Mouse (Mus musculus) left cerebral cortex, postnatal 36 days (tissue): ENCODE data around the gene Pou1f1. TPM values are rescaled to one million over a fixed set of nuclear protein-coding genes. Genes with fewer than 3 reads are reported as not detected.

Experiments
- DNase-seq, 2 experiments: peaks; one replicate each; pipeline ENCODE4 v3.0.0; 2021 to 2022; ENCODE audit warnings: low spot score in 2 of 2, mixed read lengths in 1 of 2
- intact Hi-C: fragments of 180-260 bp; cut with DNase I; formaldehyde crosslinking; loops from one replicate; pipeline ENCODE4 v1.15.1; 2025
- total RNA-seq, 2 experiments: library from RNA; stranded (reverse); gene quantifications; 2 replicates each; pipeline ENCODE4 v1.2.3; 2021

The Pou1f1 gene
- total RNA-seq: not detected

- intact Hi-C loops: no loop called here
- no peak for DNase-seq
Measured at GRCm38 (mm10) chr16:65520211-65520610, at the start of gene Pou1f1. Gene Pou1f1 (plus strand): TSS chr16:65520511.

- DNase-seq: no peak
- intact Hi-C loops: loop anchor here (5.0 kb wide), 2 partner anchors 98 to 563 kb away; no protein-coding TSS in a partner anchor
Measured at GRCm38 (mm10) chr16:65470650-65471049, 49.7 kb upstream of the Pou1f1 start.

DNA sequence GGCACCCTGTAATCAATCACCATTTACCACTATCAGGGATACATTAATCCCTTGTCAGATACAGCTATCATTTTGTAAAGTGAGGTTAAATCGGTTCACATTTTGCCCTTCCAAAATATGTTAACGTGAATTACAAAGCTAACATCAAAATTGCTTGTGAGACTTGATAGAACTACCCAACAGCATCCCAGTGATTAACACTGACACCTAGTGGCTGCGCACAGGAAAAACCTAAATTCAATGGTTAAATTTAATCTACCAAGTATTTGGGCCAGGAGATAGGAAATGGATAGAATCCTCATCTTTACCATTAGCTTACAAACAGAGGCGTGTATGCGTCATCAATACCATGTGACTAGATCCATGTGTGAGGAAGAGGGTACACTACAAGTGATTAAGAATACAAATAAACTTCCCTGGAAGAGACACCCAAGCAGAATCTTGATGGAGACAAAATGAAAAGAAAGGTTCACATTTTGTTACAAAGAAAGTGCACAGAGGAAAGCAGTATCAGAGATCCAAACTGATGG is 47.8 kb upstream of the Pou1f1 start:
- intact Hi-C loops: loop anchor here (5.0 kb wide), 2 partner anchors 100 to 565 kb away; no protein-coding TSS in a partner anchor
- peak in 1 of 2 experiments; percentile 11 for DNase-seq

DNA sequence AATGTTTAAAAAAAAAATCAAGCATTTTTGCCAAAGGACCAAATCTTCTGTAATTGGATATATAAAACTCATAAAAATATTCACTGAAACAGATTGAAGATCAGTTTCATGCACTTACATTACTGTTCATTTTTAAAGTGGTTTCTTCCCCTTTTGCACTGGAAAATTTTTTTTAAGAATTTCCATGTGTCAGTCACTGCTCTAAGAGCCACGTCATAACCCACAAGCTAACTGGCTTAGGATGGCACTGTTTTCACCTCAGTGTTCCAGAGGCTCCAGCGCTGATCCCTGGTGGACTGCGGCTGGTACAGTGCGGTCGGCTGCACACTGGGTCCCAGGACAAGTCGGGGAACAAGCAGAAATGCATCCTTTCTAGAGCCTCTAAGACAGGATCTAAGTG is 34.6 kb upstream of the Pou1f1 start:
- no peak for DNase-seq
- intact Hi-C loops: no loop called here

- intact Hi-C loops: loop anchor here (2.0 kb wide), 1 partner anchor 593 kb away; no protein-coding TSS in a partner anchor
Measured at GRCm38 (mm10) chr16:65496030-65496429, 24.3 kb upstream of the Pou1f1 start.

GRCm38 (mm10) chr16:65497049-65497448 is 23.3 kb upstream of the Pou1f1 start:
- no peak for DNase-seq
- intact Hi-C loops: loop anchor here (2.0 kb wide), 1 partner anchor 594 kb away; no protein-coding TSS in a partner anchor

More at GRCm38 (mm10) chr16:65496030-65496429, 24.3 kb upstream of the Pou1f1 start:
- no peak for DNase-seq

- intact Hi-C loops: no loop called here
- no peak for DNase-seq
Measured at GRCm38 (mm10) chr16:65514223-65514622, 6.1 kb upstream of the Pou1f1 start.

DNA sequence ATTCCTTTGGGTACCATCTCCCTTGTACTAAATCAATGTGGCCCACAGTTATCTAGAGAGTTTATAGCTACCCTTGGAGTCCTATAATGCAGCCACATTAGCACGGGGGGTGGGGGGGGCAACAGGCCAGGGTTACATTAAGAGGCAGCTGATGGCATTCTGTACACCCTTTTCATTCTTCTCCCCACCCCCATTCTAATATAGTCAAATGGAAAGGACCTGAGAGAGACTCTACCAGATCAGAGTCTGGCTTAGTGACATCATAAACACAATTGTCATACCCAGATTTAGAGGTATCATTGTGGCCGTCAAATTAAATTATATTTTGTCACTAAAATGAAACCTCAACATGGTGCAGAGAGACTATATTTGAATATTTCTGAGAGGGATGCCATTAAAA is 5.7 kb downstream of the Pou1f1 start:
- intact Hi-C loops: no loop called here
- DNase-seq: no peak

- intact Hi-C loops: no loop called here
- DNase-seq: no peak
Measured at GRCm38 (mm10) chr16:65526695-65527094, 6.4 kb downstream of the Pou1f1 start.

DNA sequence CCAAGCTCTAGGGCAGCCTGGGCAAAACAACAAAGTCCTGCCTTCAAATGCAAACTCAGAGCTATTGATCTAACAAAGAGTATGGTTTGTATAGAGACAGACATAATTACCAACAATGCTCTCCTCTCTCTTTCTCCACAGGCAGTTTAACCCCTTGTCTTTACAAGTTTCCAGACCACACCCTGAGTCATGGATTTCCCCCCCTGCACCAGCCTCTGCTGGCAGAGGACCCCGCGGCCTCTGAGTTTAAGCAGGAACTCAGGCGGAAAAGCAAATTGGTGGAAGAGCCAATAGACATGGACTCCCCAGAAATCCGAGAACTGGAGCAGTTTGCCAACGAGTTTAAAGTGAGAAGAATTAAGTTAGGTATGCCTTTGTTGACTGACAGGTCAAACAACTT is 9.3 kb downstream of the Pou1f1 start:
- no peak for DNase-seq
- intact Hi-C loops: no loop called here

- intact Hi-C loops: loop anchor here (10.0 kb wide), 1 partner anchor 627 kb away; no protein-coding TSS in a partner anchor
- peak; percentile 70 to 73 for DNase-seq
Measured at GRCm38 (mm10) chr16:65531663-65532062, 11.4 kb downstream of the Pou1f1 start.

DNA sequence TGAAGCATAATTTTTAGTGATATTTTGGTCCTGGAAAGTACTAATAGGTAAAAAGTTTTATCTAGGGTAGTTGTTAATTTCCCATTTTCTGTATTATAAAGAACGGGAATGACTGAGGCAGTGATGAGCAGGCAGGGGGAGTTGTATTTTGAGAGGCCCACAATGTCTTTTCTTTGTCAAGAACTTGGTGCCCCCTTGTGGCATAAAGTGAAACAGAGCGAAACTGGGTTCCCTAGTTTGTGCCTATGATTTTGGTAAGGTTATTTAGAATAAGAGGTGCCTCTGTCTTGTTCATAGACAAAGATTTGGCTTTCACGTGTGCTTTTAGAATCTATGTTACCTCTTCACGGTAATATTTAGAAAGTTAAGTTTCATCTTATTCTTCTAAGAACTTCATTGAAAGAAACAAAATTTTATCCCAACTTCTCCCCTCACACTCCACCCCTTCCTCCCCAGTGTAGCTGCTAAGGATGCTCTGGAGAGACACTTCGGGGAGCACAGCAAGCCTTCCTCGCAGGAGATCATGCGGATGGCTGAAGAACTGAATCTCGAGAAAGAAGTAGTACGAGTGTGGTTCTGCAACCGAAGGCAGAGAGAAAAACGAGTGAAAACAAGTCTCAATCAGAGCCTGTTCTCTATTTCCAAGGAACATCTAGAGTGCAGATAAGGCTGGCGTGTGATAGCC is 13.1 kb downstream of the Pou1f1 start:
- intact Hi-C loops: loop anchor here (10.0 kb wide), 1 partner anchor 629 kb away; no protein-coding TSS in a partner anchor
- DNase-seq: peak; percentile 20 to 26

DNA sequence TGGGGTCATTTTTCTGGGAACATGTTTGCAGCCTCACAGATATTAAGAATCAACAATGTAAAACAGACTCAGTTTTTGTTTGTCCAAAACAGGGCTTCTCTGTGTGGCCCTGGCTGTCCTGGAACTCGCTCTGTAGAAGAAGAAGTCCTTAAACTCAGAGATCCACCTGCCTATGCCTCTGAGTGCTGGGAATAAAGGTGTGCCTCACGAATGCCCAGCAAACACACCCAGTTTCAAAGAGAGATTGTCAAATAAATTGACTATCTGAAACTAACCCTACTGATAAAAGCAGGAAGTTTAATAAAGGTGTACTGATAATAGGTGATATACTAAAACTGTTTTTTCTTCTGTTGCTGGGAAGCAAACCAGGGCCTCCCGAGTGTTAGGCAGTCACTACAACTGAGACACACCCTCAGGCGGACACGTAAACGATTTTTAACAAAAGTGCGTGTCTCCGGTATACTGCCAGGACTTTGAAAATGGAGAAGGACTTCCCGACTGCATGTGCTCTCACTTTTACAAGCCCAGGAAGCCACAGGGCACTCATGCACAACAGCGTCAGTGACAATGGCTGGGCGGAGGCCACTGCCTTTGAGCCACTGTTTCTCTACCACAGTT is 23.5 kb downstream of the Pou1f1 start:
- intact Hi-C loops: no loop called here

GRCm38 (mm10) chr16:65548960-65549359 is 28.6 kb downstream of the Pou1f1 start:
- DNase-seq: no peak
- intact Hi-C loops: no loop called here

More for the DNA sequence above, 23.5 kb downstream of the Pou1f1 start:
- DNase-seq: no peak

DNA sequence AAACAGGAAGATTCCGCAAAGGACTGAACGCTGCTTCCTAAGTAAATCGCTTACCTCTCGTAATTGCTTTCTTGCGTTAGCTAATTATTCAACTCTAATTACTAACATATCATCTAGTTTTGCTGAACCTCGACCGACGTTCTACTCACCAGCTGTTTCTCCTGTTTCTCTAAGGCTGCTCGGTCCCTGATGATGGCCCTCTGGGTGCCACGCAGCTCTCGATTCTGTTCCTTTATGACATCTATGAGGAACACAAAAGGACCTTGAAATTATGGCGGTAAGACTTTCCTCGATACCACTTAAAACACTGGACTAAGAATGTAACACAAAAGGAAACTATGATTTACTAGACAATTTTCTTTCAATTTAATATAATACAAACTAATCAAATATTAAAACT is 30.5 kb downstream of the Pou1f1 start:
- DNase-seq: no peak
- intact Hi-C loops: no loop called here

- DNase-seq: no peak
- intact Hi-C loops: no loop called here
Measured at GRCm38 (mm10) chr16:65554267-65554666, 34.0 kb downstream of the Pou1f1 start.

DNA sequence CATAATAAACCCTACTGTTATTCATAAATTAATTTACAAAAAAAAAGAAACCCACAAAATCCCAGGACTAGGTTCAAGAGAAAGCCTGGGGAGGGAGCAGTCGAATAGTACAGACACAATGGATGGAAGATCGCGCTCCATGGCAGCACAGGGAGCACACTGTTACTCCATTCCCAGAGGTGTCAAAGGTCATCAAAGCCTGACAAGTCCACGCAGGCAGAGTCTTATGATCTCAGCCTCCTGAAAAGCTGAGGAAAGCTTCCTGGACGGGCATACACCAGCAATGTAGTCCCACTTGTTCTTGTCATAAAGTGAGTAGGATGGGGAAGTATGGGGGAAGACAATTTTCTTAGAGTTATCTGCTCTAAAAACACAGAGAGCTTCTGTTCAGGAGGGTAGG is 37.1 kb downstream of the Pou1f1 start:
- no peak for DNase-seq
- intact Hi-C loops: no loop called here

- DNase-seq: no peak
- intact Hi-C loops: no loop called here
Measured at GRCm38 (mm10) chr16:65559591-65559990, 39.3 kb downstream of the Pou1f1 start.

DNA sequence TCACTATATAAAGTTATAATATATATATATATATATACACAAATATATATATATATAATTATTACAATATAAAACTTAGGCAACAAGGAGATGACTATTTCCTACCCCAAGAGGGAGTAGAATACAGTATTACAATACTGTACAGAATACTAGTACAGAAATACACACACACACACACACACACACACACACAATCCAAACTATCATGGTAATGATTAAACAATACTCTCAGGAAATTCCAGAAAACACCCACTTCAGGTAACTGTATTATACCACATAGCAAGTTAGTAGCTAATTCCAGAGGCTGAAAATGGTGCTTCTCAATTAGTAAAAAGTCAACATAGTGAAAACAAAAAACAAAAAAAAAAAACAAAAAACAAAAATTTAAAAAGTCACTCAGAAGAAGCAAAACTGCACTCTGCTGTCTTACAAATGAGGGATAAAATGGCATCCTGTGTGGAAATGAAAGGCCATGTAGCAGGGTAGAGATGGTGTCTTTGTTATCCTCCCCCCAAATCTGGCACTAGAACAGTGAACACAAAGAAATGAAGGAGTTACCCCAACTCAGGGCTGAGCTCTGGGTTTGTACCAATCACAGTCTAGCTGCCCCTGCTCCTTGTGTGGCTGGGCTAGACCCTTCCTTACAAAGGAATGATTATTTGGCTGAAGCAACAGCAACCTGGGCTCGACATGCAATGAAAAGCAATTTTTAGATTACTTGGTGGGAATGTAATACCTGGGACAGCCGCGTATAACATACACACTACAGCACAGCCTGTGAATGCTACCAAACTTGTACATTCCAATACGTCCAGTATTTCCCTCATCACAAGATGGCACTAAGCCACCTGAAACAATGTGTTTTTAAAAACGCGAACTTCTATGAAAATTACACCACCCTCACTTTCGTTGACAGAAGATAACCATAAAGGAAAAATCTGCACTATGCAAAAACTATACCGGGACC is 41.0 kb downstream of the Pou1f1 start:
- intact Hi-C loops: no loop called here
- no peak for DNase-seq
